Mouse (Mus musculus) G1E (cell line): ENCODE measurements around the gene Polr1e. TPM values are rescaled to one million over a fixed set of nuclear protein-coding genes. Genes with fewer than 3 reads are reported as not detected.
"Not testable (repeated sequence)": the region's sequence is repeated elsewhere in the genome, so short reads cannot be mapped to it uniquely, and the experiment has no call there.

Experiments used
- ATAC-seq: 2 replicates; pipeline ENCODE4 v1.8.0; 2016; ENCODE audit warnings: mild to moderate bottlenecking; ENCODE audit not compliant: insufficient number of reproducible peaks, poor library complexity, low FRiP score, severe bottlenecking; ENCODE audit errors: extremely low read depth
- DNase-seq: peaks from one replicate; pipeline ENCODE4 v3.0.0; 2012; ENCODE audit warnings: low spot score
- H3K27me3 ChIP-seq: 2 replicates; pipeline ENCODE4 v1.6.1; 2012; ENCODE audit warnings: mild to moderate bottlenecking, low read length, inconsistent platforms; ENCODE audit not compliant: insufficient read depth
- H3K36me3 ChIP-seq: replicated peaks from 2 replicates; pipeline ENCODE3; 2012; ENCODE audit warnings: mild to moderate bottlenecking, inconsistent platforms
- H3K4me1 ChIP-seq: 2 replicates; pipeline ENCODE4 v1.6.1; 2012; ENCODE audit warnings: low read depth, low read length, inconsistent platforms, mixed read lengths; ENCODE audit not compliant: insufficient read depth
- H3K4me3 ChIP-seq: 2 replicates; pipeline ENCODE4 v1.5.1; 2012; ENCODE audit warnings: low read depth, mild to moderate bottlenecking, inconsistent platforms, low read length, moderate library complexity, mixed read lengths
- H3K9me3 ChIP-seq: replicated peaks from 2 replicates; pipeline ENCODE4 v1.6.1; 2012; ENCODE audit warnings: inconsistent platforms
- CTCF ChIP-seq: IDR thresholded peaks from 2 replicates; pipeline ENCODE4 v1.5.1; 2012; ENCODE audit warnings: low read depth, low read length, inconsistent platforms, mixed read lengths
- GATA1 ChIP-seq: IDR thresholded peaks from 2 replicates; pipeline ENCODE4 v1.6.1; 2012; ENCODE audit warnings: borderline replicate concordance, low read length, inconsistent platforms, mixed read lengths
- GATA2 ChIP-seq: IDR thresholded peaks from 2 replicates; pipeline ENCODE4 v1.6.1; 2012; ENCODE audit warnings: low read depth, low read length, inconsistent platforms, borderline replicate concordance
- POLR2AphosphoS5 ChIP-seq: IDR thresholded peaks from 2 replicates; pipeline ENCODE4 v1.6.1; 2012; ENCODE audit warnings: low read depth, low read length, inconsistent platforms; ENCODE audit not compliant: insufficient replicate concordance
- TAL1 ChIP-seq: conservative IDR thresholded peaks from 2 replicates; pipeline ENCODE4 v1.6.1; 2012; ENCODE audit warnings: low read depth, low read length, inconsistent platforms, mixed read lengths
- polyA plus RNA-seq: library from polyadenylated mRNA; stranded (reverse); fragments of >175 nt; gene quantifications from 2 replicates; pipeline ENCODE4 v1.2.3, GENCODE M21; 2012
- total RNA-seq, 2 experiments: library from RNA; stranded (forward) in 1 of 2; stranded (reverse) in 1 of 2; fragments of 200-1000 nt in 1 of 2; fragments of >200 nt in 1 of 2; fragmentation: Nextera tagmentation in 1 of 2; gene quantifications; 2 replicates each; pipeline ENCODE4 v1.2.3; 2014 to 2017

Gene Polr1e
- total and polyA plus RNA-seq, 3 experiments: 9.2 to 31.7 (median 21.4) TPM

DNA sequence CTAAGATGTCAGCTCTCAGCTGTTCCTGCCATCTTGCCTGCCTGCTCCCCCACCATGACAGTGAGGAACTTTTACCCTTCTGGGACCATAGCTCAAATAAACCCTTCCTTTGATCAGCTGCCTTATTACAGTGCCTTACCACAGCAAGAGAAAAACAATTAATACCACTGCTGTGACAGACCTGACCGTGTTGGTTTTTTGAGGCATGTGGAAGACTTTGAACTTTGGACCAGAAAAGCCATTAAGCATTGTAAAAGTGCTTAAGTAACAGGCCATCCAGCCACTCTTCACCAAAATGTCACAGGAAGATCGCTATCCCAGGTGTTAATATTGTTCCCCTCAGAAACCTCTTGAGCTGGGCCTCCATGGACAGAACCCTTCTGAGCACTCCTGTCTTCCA is 46.2 kb downstream of the Polr1e start:
- Histone ChIP-seq H3K27me3 (no peaks in the 10 kb centered on the region; the same call in 1 of the 2 replicates), H3K4me3 (no peak overlapping the region), H3K4me1 (peaks cover 3% of the 10 kb centered on the region; the same call in 1 of the 2 replicates), H3K9me3 (no peaks in the 10 kb centered on the region), H3K36me3 (peaks cover 18% of the 10 kb centered on the region)
- no peak for TF ChIP-seq GATA2
- TF ChIP-seq TAL1: no peak
- ATAC-seq: no peak
- DNase-seq: no peak

- Histone ChIP-seq H3K36me3 (peaks cover 11% of the 10 kb centered on the region), H3K4me1 (peaks cover 5% of the 10 kb centered on the region; the same call in 1 of the 2 replicates), H3K4me3 (no peak overlapping the region), H3K27me3 (no peaks in the 10 kb centered on the region; the same call in 1 of the 2 replicates), H3K9me3 (no peaks in the 10 kb centered on the region)
- no peak for ATAC-seq
- TF ChIP-seq GATA1 (no peak), POLR2AphosphoS5 (no peak), TAL1 (no peak), CTCF (no peak), GATA2 (no peak)
- no peak for DNase-seq
Observed at GRCm38 (mm10) chr4:45066036-45066730, 47.8 kb downstream of the Polr1e start.

GRCm38 (mm10) chr4:45067742-45068141 is 49.4 kb downstream of the Polr1e start:
- Histone ChIP-seq H3K4me3 (no peak overlapping the region), H3K4me1 (peaks cover 9% of the 10 kb centered on the region), H3K9me3 (no peaks in the 10 kb centered on the region), H3K27me3 (no peaks in the 10 kb centered on the region; the same call in 1 of the 2 replicates), H3K36me3 (peaks cover 6% of the 10 kb centered on the region)
- TF ChIP-seq POLR2AphosphoS5 (no peak), GATA1 (no peak), GATA2 (no peak), TAL1 (no peak), CTCF (no peak)
- no peak for DNase-seq
- no peak for ATAC-seq

DNA sequence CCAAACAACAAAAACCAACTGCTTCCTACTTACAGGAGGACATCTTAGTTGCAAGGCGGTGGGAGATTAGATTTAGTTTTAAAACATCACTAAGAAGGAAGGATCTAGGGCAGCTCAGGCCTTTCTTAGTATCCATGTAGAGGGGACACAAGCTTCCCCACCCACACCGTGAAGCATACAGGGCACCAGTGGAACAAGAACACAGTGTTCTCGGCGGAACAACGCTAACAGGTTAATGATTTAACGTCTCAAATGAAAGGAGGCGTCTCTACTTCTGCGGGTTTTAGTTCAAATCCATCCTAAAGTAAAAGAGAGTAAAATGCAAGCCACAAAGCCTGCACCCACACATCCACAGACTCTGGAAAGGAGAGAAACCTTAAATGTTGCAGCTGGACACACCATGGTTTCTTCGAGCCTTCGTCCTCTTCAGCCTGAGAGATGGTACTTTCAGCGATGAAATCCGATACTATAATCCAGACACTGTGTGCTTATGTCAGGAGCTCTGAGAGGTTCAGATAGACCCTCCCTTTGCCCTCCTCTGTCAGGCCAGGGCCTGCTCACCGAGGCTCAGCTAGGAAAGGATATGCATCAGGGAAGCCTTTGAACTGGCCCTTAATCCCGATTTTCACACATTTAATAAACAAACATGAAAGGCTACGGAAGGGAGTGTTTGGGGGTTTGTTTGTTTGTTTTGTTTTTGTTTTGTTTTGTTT is 54.0 kb downstream of the Polr1e start:
- H3K9me3 ChIP-seq: 0 out of 2 replicates have a peak, but pooled peaks cover 2% of the 10 kb centered on the region
- H3K27me3 ChIP-seq: no peaks in the 10 kb centered on the region
- H3K4me1 ChIP-seq: peaks cover 17% of the 10 kb centered on the region
- ATAC-seq: no peak
- no peak overlapping the region for H3K4me3 ChIP-seq
- no peak for TF ChIP-seq TAL1
- no peak for TF ChIP-seq CTCF
- TF ChIP-seq GATA1: no peak
- no peak for TF ChIP-seq GATA2
- TF ChIP-seq POLR2AphosphoS5: no peak
- H3K36me3 ChIP-seq: peaks cover 12% of the 10 kb centered on the region
- DNase-seq: no peak

DNA sequence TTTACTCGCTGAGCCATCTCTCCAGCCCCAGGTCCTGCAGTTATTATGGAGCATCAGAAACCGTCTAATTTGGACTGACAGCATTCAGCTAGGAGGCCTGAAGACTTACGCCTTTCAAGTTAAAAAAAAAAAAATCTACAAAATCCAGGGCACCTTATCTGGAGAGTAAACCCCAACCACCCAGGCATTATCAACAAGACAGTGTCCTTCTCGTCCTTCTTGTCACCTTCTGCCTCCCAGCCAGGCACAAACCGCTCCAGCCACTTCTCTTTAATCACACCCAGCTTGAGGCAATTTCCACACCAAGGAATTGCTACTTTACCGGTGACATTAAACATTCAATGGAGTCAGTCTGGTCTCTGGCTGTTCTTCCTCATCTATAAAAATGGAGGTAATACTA is 55.2 kb downstream of the Polr1e start:
- no peak overlapping the region for H3K4me3 ChIP-seq
- H3K4me1 ChIP-seq: peaks cover 14% of the 10 kb centered on the region
- no peak for TF ChIP-seq TAL1
- TF ChIP-seq POLR2AphosphoS5: no peak
- no peak for TF ChIP-seq GATA1
- no peak for TF ChIP-seq CTCF
- TF ChIP-seq GATA2: no peak
- H3K36me3 ChIP-seq: peaks cover 16% of the 10 kb centered on the region
- peaks cover 6% of the 10 kb centered on the region; the same call in 1 of the 2 replicates for H3K9me3 ChIP-seq
- no peak for ATAC-seq
- H3K27me3 ChIP-seq: no peaks in the 10 kb centered on the region
- DNase-seq: no peak

GRCm38 (mm10) chr4:45081041-45081440 is 62.7 kb downstream of the Polr1e start:
- H3K36me3 ChIP-seq: peaks cover 17% of the 10 kb centered on the region
- H3K4me3 ChIP-seq, ATAC-seq, DNase-seq, H3K27me3 ChIP-seq, H3K9me3 ChIP-seq: not testable (repeated sequence)
- H3K4me1 ChIP-seq: peaks cover 20% of the 10 kb centered on the region

DNA sequence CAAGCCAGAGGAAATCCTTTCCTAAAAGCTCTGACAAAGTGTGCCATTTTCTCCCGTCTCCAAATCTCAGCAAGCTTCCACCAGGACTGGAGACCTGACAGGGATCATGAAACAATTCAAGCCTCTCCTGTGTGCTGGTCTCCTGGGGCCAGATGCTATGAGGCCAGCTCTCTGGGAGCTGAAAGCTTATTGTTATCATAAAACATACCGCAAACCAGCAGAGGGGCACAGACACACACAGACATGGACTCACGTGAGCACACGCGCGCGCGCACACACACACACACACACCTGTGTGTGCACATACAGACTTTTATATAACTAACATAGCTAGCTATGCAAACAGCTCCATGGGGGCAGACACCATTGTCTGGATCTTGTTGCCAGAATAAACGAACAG is 64.6 kb downstream of the Polr1e start:
- H3K4me3 ChIP-seq: no peak overlapping the region
- TF ChIP-seq TAL1: no peak
- no peak for TF ChIP-seq POLR2AphosphoS5
- TF ChIP-seq GATA2: no peak
- no peak for TF ChIP-seq CTCF
- TF ChIP-seq GATA1: no peak
- peaks cover 22% of the 10 kb centered on the region for H3K4me1 ChIP-seq
- ATAC-seq (no peak), DNase-seq (no peak)
- H3K27me3 ChIP-seq: no peaks in the 10 kb centered on the region
- no peaks in the 10 kb centered on the region; the same call in 1 of the 2 replicates for H3K9me3 ChIP-seq
- H3K36me3 ChIP-seq: peaks cover 12% of the 10 kb centered on the region
